Mouse (Mus musculus) ES-E14 (cell line): Measurements from ENCODE around the gene Gm13290.
"Not testable (repeated sequence)": the region's sequence is repeated elsewhere in the genome, so short reads cannot be mapped to it uniquely, and the experiment has no call there.

Experiments
- CHD2 ChIP-seq: IDR thresholded peaks from 2 replicates; pipeline ENCODE4 v1.6.1; 2014; ENCODE audit warnings: mild to moderate bottlenecking, low read depth, low read length, inconsistent platforms
- HCFC1 ChIP-seq: IDR thresholded peaks from 2 replicates; pipeline ENCODE4 v1.6.1; 2012; ENCODE audit warnings: low read length, inconsistent platforms, borderline replicate concordance; ENCODE audit not compliant: insufficient read depth
- MAFK ChIP-seq: IDR thresholded peaks from 2 replicates; pipeline ENCODE4 v1.6.1; 2014; ENCODE audit warnings: mild to moderate bottlenecking, low read depth, low read length, inconsistent platforms; ENCODE audit not compliant: insufficient read depth
- ZNF384 ChIP-seq: IDR thresholded peaks from 2 replicates; pipeline ENCODE4 v1.6.1; 2012; ENCODE audit warnings: low read depth, low read length, inconsistent platforms

GRCm38 (mm10) chr4:88788402-88788801, 14.8 kb downstream of the Gm13290 start, which contains the start of gene Gm13277:
- not testable (repeated sequence) for TF ChIP-seq MAFK, CHD2, ZNF384, HCFC1
